Mouse (Mus musculus) adrenal gland, postnatal 10 days (tissue): ENCODE measurements around the gene Pxn. TPM values are rescaled to one million over a fixed set of nuclear protein-coding genes. Genes with fewer than 3 reads are reported as not detected.

ENCODE experiments used
- DNase-seq: peaks from one replicate; pipeline ENCODE4 v3.0.0; 2021; ENCODE audit warnings: mixed read lengths
- total RNA-seq, 2 experiments: library from RNA; stranded (reverse); gene quantifications; 2 replicates each; pipeline ENCODE4 v1.2.3; 2021

Gene Pxn
- total RNA-seq, 2 experiments from 2014 or later, result 55.1 to 72.4 TPM

DNA sequence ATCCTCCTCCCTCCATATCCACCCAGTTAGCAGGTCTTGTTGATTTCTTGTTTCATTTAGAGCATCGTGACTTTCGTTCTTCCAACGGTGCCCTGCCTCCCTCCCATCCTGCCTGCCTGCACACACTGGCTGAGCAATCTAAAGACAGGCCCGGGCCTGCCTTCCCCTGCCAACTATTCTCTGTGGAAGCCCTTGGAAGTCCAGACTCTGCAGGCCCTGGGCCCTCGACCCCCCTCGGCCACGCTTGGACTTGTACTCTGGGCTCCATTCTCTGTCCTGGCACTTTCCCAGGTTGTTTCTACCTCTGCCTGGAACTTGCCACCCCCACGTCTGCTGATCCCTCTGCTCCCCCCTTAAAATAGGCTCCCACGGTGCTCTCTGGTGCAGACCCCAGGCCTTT lies 19.5 kb downstream of the Pxn start:
- DNase-seq, result no peak

DNA sequence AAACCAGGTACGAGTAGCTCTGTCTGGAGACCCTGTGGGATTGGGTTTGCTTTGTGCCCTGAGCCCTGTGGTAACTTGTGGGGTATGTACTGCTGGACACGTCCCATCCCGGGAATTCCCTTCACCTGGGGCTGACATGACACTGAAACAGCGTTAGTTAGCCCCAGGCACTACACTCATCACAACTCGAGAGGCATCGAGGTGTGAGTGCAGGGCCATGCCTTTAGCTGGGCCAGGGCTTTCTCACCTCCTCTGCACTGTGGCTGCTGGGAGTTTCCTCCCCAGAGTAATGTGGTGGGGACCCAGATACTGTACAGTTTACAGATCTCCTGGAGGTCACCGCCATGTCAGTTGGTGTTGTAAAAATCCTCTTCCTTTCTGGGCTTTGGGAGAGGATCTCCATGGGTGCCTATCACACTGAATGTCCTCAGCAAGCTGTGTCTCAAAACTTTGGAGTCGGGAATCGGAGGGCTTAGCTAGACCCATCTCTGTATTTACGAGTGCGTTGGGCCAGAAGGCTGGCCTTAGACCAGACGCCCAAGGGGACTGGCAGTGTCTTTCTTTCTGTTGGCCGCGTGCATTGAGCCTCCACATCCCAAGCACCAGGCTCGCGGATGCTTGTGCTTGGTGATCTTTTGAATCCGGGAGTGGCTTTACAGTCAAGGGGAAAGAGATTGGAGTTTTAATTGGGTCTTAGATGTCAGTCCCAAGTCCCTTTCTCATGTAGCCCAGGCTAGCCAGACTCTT lies 20.2 kb downstream of the Pxn start:
- no peak for DNase-seq

DNA sequence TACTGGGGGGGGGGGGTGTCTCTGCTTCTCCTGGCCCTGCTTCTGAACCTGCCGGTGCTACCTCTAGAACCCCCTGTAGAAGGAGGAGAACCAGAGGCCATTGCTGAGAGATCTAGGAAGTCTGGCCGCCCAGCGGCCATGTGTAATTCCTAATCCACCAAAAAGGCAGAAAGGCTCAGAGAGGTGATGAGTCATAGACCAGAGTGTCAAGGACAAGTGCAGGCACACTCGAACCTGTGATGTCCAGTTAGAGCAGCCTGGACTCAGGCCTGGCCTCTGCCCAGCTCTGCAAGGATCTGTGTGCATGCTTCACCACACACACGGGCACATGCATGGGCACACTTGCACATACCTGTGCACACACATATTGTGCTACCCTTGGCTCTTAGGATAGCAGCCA lies 21.7 kb downstream of the Pxn start:
- no peak for DNase-seq

DNA sequence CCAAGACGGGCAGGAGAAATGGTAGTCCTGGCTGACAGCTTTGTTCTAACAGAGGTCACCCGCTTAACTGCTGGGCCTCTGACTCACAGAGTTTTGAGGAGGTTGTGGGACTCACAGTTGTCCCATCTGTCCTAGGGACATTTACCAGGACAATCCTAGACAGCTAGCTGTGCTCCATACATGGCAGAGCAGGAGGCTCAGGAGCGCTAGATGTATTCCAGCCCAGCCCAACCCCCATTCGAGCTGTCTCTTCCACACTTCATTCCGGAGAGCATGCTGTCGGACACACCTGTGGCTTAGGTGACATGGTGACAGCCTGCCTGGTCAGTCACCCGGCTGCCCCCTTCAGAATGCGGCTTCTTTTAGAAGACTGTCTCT lies 22.9 kb downstream of the Pxn start:
- DNase-seq, result no peak

DNA sequence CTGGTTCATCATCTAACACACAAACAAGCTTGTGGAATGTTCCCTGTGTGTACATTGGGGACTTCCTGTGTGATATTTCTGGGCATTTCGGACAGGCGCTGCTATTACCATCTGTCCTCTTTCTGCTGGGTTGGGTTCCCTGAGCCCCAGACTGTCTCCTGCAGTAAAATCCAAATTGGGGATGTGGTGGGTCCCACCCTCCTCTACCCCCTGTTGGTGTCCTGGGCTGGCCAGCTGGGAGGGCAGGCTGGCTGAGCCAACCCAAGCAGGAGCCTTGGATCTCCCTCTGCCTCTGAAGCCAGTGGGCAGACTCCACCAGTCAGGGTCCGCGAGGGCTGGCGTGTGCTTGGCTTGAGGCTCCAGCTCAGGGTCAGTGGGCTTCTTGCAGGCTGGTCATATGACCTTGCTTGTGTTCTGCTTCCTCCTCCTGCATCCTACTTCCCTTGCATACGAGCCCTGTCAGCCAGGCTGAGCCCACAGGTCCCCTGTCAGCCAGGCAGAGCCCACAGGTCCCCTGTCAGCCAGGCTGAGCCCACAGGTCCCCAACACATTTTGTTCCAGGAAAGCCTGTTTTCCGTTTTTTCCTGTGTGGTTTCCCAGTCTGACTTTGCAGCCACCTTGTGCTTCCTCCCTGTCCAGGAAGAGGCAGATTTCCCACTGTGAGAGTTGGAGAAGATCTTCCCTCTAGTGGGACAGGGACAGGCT lies 23.4 kb downstream of the Pxn start:
- no peak for DNase-seq

DNA sequence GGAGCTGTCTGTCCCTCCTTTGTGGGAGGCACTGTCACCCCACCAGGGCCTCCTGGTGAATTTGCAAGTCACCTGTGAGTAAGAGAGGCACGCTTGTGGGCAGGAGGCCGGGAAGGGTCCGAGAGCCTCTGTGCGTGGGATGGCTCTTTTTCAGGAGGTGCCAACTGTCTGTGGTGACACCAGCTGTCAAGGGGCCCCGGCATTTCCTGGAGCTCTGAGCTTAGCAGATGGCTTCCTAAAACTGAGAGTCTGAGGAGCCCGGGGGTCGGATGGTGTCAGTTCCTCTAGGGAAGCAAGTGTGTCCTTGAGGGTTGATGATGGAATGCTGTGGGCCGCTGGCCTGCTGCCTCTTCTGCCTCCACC lies 24.0 kb downstream of the Pxn start:
- peak; percentile 47 for DNase-seq

DNA sequence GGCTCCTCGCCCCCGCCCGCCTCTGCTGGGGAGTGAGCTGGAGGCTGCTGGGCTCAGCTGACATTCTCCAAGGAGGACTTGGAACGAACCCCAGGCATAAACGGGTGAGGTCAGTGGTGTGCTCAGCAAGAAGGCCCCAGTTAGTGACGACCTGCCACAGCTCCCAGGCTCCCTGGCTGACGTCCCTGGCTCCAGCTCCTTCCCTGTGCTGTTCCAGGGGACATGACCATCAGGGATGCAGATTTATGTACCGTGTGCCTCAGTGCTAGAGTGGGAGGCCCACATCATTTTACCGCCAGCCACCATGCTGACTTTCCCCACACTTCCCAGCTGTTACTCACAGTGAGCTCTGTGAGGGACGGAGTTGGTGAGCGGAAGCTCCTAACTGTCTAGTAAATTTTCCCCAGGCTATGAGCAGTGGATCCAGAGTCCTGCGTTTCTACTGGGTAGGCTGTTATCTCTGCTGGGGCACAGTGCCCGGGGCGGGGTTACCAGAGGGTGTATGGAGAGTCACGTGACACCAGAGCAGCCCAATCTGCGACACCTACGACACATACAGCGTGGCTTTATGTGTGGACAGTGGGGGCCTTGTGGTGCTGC lies 25.3 kb downstream of the Pxn start:
- peak; percentile 84 for DNase-seq

DNA sequence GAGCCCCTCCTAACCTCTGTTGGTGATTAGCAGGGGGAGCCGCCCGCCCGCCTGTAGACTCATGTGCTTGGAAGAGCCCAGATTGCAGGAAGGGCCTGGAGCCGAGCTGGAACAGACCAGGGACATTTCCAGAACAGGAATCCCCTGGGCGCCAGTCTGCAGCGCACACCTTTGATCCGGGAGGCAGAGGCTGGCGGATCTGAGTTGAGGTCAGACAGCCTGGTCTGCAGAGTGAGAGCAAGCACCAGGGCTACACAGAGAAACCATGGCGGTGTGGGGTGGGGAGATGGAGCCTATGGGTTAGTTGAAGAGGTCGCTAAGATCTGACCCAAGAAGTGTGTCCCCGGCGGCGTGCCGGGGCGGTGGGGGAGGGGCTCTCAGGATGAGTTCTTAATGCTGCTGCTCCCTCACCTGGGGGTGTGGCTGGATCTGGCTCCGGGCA lies 27.8 kb downstream of the Pxn start:
- peak; percentile 66 for DNase-seq

DNA sequence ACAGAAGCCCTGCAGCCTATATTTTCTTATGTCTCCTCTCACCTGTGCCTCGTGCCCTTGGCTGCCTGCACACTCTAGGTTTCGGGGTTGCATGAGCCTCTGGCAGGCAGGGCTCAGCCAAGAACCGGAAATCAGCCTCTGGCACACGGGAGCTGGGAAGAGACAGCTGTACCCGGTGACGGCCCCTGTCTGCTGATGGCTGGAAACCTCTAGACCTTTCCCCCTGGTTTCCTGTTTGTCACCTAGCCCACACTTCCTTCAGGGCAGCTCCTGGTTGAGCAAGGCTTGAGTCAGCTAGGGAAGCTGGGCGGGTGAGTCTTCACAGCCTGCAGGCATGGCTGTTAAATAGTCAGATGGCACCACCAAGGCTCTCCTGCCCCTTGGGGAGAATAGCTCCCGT lies 28.4 kb downstream of the Pxn start:
- peak; percentile 53 for DNase-seq

DNA sequence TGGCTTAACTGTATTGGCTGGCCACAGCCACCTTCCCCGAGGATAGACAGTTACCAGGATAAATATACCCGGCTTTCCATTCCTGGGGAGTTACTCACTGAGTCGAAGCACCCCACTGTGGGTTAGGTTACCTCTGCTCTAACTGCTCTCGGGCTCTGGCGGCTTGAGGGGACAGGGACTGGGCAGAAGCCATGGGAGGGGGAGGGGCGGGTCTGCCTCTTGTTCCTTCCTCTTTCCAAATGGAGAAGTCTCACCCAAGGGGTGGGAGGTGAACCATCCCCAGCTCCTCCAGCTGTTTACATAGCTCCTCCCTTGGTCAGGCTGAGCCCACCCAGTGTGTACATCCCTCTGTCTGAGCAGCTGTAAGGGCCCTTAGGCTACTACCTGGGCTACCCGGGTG lies 29.2 kb downstream of the Pxn start:
- DNase-seq, result no peak

DNA sequence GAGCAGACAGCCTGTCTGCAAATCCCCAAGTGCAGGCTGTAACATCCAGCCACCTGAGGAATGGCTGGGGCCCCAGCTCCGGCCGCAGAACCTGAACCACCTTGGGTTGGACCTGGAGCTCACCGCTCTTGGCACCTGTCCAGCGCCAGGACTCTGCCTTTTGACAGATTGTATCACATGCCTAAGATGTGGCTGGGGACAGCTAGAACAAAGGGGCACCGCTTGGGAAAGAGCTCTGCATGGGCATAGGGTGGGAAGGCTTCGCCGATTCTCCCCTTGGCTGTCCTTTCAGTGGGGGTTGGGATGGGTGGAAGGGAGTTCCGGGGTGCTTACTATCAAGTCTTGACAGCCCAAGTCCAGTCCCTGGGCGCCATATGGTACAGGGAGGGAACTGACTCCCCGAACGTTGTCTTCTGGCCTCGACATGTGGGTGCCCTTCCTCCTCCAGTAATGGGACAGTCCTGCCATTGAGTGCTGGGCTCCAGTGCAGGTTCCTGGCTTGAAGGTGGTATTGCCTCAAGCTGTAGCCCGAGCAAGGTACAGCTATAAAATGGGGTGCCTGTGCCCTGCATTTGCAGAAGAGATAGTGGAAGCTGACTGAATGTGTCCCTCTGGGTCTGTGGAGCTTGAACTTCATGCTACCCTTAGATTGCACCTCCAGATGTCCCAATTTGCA lies 31.7 kb downstream of the Pxn start:
- DNase-seq, result no peak

DNA sequence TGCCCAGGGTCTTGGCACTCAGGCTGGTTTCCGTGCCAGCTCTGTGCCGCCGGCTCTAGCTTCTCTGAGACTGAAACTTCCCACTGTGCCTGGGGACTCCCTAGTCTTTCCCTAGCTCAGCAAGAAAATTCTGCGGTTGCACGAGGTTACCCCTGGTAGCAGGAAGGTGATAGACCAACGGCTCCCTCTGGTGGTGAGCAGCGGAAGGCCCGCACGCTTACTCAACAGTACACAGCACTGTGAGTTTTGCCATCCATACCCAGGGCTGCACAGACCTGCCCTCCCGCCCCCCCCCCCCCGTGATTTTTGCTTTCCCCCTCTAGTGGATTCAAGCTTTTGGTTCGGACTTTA lies 32.2 kb downstream of the Pxn start:
- DNase-seq, result peak; percentile 96

DNA sequence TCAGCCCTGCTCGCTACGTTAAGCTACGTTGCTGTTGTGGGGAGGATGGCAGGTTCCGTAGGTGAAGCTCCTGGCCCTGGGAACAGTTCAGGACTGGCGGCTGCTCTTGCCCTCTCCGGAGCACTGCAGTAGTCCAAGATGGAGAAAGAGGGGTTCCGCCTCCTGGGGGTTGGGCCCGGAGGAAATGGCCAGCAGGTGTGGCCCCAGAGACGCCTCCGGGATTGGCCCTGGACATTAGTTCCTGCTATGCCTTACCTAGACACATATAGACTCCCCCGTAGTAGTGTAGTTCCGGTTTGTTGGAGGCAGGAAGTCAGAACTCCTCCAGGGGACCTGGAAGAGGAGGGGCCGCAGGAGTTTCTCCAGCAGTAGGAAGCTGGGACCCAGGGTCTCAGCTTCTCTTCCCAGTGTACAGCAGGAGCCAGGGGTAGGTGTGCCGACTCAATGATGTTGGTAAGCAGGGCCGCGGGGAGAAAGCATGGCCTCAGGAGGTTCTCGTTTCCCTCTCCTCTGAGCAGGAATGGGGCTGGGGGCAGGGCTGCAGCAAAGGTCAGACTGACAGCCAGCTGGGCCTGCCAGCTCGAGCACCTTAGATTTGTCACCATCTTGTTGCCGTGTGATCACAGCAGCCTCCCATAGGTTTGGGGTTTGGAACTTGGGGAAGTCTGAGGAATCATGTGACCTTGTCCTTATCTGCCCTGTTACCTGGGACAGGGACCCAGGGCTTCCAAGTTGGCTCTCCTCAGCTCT lies 36.3 kb downstream of the Pxn start:
- no peak for DNase-seq

DNA sequence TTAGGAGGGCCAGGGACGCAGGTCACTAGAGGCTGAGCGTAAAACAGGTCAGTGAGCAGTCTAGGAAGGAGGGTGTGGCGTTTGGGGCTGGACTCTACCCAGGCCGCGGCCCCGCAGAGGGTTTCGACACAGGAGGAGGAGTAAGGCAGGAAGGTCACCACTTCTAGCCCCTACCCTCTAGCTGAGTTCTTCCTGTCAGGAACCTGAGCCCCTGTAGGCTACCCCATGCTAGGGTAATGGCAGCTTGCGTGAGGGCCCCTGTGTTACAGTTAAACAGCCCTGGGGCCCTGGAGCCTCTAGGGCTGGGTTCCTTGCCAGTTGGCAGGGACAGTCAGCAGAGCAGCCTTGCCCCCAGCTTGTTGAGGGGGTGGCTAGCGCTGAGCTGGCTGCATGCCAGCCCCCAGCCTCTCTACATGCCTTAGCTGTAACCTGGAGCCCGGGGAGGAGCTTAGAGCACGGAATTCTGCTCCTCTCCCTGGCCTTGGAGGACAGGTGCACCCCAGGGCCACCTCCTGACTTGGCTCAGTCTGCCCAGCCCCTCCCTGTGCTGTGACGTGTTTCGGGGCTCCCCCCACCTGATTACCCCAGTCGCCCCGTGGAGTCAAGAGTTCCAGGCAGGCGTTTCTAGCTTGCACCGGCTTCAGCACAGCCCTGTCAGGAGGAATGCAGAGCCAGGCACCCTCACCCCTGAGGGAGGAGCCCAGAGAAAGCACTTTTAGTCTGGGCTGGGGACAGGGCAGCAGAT lies 37.2 kb downstream of the Pxn start:
- DNase-seq, result peak; percentile 84

DNA sequence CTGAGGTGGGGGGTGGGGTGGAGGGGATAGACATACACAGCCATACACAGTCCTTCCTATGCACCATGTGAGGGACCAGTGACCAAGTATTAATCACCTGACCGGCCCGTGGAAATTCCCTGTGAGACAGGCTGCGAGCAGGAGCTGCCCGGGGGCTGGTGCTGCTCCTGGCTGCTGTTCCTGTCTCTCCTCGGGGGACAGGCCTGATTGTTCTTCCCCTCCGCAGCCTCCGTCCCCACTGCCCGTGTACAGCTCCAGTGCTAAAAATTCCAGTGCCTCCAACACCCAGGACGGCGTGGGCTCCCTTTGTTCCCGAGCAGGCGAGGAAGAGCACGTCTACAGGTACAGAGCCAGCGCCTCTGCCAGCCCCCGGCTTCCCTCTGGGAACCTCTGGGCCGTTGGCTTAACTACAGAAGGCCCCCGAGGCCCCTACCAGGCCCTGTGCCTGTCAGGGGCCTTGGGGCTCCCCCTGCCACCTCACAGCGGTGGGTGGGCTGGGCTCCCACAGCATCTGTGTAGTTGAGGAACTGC lies 38.2 kb downstream of the Pxn start:
- no peak for DNase-seq

DNA sequence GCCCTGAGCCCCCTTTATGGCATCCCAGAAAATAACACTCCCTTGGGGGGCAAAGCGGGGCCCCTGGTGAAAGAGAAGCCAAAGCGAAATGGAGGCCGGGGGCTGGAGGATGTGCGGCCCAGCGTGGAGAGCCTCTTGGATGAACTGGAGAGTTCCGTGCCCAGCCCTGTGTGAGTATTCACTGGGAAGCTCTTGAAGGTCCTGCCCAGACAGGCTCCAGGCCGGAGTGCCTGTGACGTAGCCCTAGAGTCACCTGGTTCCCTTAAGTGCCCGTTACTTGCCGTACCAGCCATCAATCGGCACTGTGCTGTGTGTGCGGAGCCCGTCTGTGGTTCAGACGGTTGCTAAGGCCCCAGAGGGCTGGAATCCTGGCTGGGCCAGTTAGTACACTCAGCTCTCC lies 39.2 kb downstream of the Pxn start:
- no peak for DNase-seq

DNA sequence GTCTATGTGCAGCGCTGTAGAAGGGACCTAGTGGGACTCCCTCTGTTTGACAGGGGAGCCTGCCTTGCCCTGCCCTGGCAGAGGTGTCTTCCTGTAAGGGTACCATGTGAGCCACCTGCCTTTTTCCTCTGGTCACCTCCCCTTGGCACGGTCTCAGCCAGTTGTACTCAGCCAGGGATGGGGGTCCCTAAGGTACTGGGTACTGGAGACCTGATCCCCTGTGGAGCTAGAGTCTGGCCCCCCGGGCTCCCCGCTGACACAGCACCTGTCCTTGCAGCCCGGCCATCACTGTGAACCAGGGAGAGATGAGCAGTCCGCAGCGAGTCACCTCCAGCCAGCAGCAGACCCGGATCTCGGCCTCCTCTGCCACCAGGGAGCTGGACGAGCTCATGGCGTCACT lies 40.1 kb downstream of the Pxn start:
- no peak for DNase-seq

DNA sequence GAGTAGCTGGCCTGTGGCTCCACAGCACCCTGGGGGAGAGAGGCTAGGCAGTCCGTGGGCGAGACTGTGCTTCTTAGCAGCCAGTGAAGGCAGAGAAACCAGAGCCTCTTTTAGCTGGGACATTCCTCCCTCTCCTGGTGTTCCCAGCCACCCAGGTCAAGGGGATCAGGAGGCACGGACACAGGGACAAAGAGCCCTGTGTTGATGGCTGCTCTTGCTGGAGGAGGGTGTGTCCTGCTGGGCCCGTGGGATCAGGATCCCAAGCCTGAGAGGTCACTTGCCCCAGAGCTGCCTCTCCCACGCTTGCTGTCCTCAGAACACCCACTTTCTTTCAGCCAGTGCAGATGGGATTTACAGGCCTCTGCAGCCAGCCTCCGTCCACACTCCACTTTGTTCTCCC lies 40.5 kb downstream of the Pxn start:
- DNase-seq, result no peak

DNA sequence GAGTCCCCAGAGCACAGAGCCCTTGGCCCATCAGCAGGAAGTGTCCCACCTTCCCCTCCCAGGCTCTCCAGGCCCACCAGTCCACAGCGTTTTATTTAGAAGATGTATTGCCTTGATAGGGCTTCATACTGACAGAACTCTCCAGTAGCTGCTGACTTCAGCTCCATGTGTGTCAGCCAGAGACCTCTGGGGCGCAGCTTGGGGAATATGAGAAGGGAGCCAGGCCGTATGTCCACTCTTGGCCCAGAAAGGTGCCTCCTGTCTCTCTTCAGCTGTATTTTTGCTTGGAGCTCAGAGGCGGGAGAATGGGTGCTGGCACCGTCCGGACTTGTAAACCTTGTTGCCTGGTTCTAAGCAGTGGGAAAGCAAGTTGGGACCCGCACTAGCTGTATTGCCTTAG lies 40.9 kb downstream of the Pxn start:
- no peak for DNase-seq

DNA sequence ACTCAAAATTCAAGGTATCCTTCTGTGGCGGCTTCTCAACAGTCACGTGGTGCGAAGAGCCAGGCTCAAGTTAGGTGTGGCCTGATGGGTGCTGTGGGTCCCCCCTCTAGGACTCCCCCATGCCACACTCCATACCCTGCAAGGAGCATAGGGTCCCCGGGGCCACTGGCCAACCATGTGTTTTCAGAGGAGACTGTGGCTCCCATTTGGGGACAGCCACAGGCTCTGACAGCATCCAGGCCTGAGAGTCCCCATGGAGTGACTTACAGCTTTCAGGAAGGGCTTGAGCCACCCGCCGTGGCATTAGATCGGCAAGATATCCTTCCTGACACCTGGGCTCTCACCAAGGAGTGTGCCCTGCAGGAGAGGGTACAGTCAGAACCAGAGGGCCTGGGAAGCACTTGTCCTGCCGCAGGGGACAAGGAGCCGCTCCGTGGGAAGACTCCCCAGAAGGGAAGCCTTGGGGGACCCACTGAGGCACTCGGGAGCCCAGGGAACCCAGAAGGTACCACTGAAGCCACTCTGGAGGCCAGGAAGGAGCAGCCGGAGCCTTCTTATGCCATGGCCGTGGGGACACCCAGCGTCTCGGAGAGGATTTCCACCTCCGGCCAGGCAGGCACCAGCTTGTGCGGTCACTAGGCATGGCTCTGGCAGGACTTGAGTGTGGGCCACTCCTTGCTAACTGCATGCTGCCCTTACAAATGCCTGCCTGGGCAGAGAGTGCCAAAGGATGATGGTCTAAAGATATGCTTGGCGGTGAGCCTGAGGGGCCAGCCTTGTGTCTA lies 42.2 kb downstream of the Pxn start:
- no peak for DNase-seq
